Mouse (Mus musculus) CH12.LX (cell line): Measurements from ENCODE around the gene Nhsl1. TPM values are rescaled to one million over a fixed set of nuclear protein-coding genes. Genes with fewer than 3 reads are reported as not detected.

Experiments used
- DNase-seq: peaks from one replicate; pipeline ENCODE4 v3.0.0-alpha.2; 2013; ENCODE audit errors: extremely low read depth
- H3K27ac ChIP-seq: 2 replicates; pipeline ENCODE4 v1.5.1; 2012; ENCODE audit warnings: low read depth, mild to moderate bottlenecking, control low read depth, moderate library complexity; ENCODE audit not compliant: insufficient read depth
- H3K27me3 ChIP-seq: replicated peaks from 2 replicates; pipeline ENCODE3; 2012; ENCODE audit warnings: inconsistent platforms
- H3K36me3 ChIP-seq, 2 experiments: replicated peaks in 1 of 2; 2 replicates each; pipeline versions ENCODE3 to v1.6.1; 2012; ENCODE audit warnings: inconsistent platforms in 1 of 2, low read length in 1 of 2, mild to moderate bottlenecking in 1 of 2, mixed read lengths in 1 of 2, moderate library complexity in 1 of 2; ENCODE audit not compliant: control insufficient read depth in 1 of 2, insufficient read depth in 1 of 2
- H3K4me1 ChIP-seq, 2 experiments: 2 replicates each; pipeline ENCODE4 v1.6.1; 2012; ENCODE audit warnings: inconsistent platforms in 1 of 2, moderate library complexity in 1 of 2; ENCODE audit not compliant: insufficient read depth in 2 of 2, control insufficient read depth in 1 of 2
- H3K4me2 ChIP-seq: 2 replicates; pipeline ENCODE4 v1.6.1; 2012; ENCODE audit warnings: low read depth, mild to moderate bottlenecking, control low read depth; ENCODE audit not compliant: poor library complexity, insufficient read depth, severe bottlenecking
- H3K4me3 ChIP-seq, 3 experiments: fragments of 150-350 bp in 1 of 3; sonication (generic) in 1 of 3; replicated peaks in 1 of 3; 2 replicates each; pipeline versions ENCODE3 to v1.5.1; 2011 to 2012; ENCODE audit warnings: low read depth in 2 of 3, low read length in 2 of 3, mild to moderate bottlenecking in 2 of 3, moderate library complexity in 2 of 3, control low read depth in 1 of 3, improper control_type of control experiment in 1 of 3, inconsistent platforms in 1 of 3, mixed read lengths in 1 of 3; ENCODE audit not compliant: poor library complexity in 1 of 3
- H3K79me2 ChIP-seq: replicated peaks from 2 replicates; pipeline ENCODE4 v1.6.1; 2012; ENCODE audit warnings: mild to moderate bottlenecking, moderate library complexity; ENCODE audit not compliant: control insufficient read depth, poor library complexity, insufficient read depth, severe bottlenecking; ENCODE audit errors: extremely low read depth
- H3K9ac ChIP-seq: 2 replicates; pipeline ENCODE4 v1.6.1; 2012; ENCODE audit warnings: low read depth, mild to moderate bottlenecking, control low read depth, moderate library complexity; ENCODE audit not compliant: insufficient read depth
- H3K9me3 ChIP-seq: replicated peaks from 2 replicates; pipeline ENCODE3; 2012; ENCODE audit warnings: low read length, inconsistent platforms, mixed read lengths
- BHLHE40 ChIP-seq: IDR thresholded peaks from 2 replicates; pipeline ENCODE4 v1.6.1; 2011; ENCODE audit warnings: mild to moderate bottlenecking, low read depth, low read length, improper control_type of control experiment
- CHD1 ChIP-seq: IDR thresholded peaks from 2 replicates; pipeline ENCODE4 v1.6.1; 2012; ENCODE audit warnings: low read depth, low read length, improper control_type of control experiment, inconsistent platforms
- CHD2 ChIP-seq: IDR thresholded peaks from 2 replicates; pipeline ENCODE4 v1.6.1; 2011; ENCODE audit warnings: low read length, improper control_type of control experiment
- CTCF ChIP-seq, 2 experiments: IDR thresholded peaks in 1 of 2; conservative IDR thresholded peaks in 1 of 2; 2 replicates each; pipeline ENCODE4 v1.5.1; 2011 to 2012; ENCODE audit warnings: low read depth in 2 of 2, low read length in 2 of 2, improper control_type of control experiment in 1 of 2, inconsistent platforms in 1 of 2, mild to moderate bottlenecking in 1 of 2, moderate library complexity in 1 of 2
- E2F4 ChIP-seq: IDR thresholded peaks from 2 replicates; pipeline ENCODE4 v1.6.1; 2011; ENCODE audit warnings: low read depth, low read length, improper control_type of control experiment; ENCODE audit not compliant: insufficient replicate concordance
- ELF1 ChIP-seq: IDR thresholded peaks from 2 replicates; pipeline ENCODE4 v1.6.1; 2014; ENCODE audit warnings: low read depth, mild to moderate bottlenecking, inconsistent platforms, low read length, improper control_type of control experiment
- EP300 ChIP-seq: IDR thresholded peaks from 2 replicates; pipeline ENCODE4 v1.6.1; 2011; ENCODE audit warnings: low read length, improper control_type of control experiment
- ETS1 ChIP-seq: conservative IDR thresholded peaks from 2 replicates; pipeline ENCODE4 v1.6.1; 2012; ENCODE audit warnings: low read depth, mild to moderate bottlenecking, inconsistent platforms, low read length, improper control_type of control experiment, moderate library complexity
- HCFC1 ChIP-seq: IDR thresholded peaks from 2 replicates; pipeline ENCODE4 v1.6.1; 2012; ENCODE audit warnings: low read depth, mild to moderate bottlenecking, inconsistent platforms, low read length, improper control_type of control experiment
- IRF4 ChIP-seq: IDR thresholded peaks from 2 replicates; pipeline ENCODE4 v1.6.1; 2014; ENCODE audit warnings: low read depth, mild to moderate bottlenecking, inconsistent platforms, low read length, improper control_type of control experiment
- JUN ChIP-seq: IDR thresholded peaks from 2 replicates; pipeline ENCODE4 v1.6.1; 2011; ENCODE audit warnings: low read depth, mild to moderate bottlenecking, low read length, improper control_type of control experiment, moderate library complexity; ENCODE audit not compliant: insufficient read depth
- JUND ChIP-seq: conservative IDR thresholded peaks from 2 replicates; pipeline ENCODE4 v1.6.1; 2011; ENCODE audit warnings: low read depth, low read length, improper control_type of control experiment
- KAT2A ChIP-seq: IDR thresholded peaks from 2 replicates; pipeline ENCODE4 v1.6.1; 2012; ENCODE audit warnings: low read length, improper control_type of control experiment, inconsistent platforms; ENCODE audit not compliant: insufficient replicate concordance
- MAFK ChIP-seq: IDR thresholded peaks from 2 replicates; pipeline ENCODE4 v1.6.1; 2011; ENCODE audit warnings: low read length, improper control_type of control experiment; ENCODE audit not compliant: insufficient replicate concordance
- MAX ChIP-seq: IDR thresholded peaks from 2 replicates; pipeline ENCODE4 v1.6.1; 2011; ENCODE audit warnings: low read length, improper control_type of control experiment
- MAZ ChIP-seq: IDR thresholded peaks from 2 replicates; pipeline ENCODE4 v1.6.1; 2012; ENCODE audit warnings: low read depth, mild to moderate bottlenecking, inconsistent platforms, low read length, improper control_type of control experiment, moderate library complexity
- NELFE ChIP-seq: IDR thresholded peaks from 2 replicates; pipeline ENCODE4 v1.6.1; 2011; ENCODE audit warnings: low read depth, low read length, improper control_type of control experiment
- PAX5 ChIP-seq: IDR thresholded peaks from 2 replicates; pipeline ENCODE4 v1.6.1; 2012; ENCODE audit warnings: low read length, inconsistent platforms, mixed read lengths
- POLR2A ChIP-seq: IDR thresholded peaks from 2 replicates; pipeline ENCODE4 v1.6.1; 2011; ENCODE audit warnings: low read depth, mild to moderate bottlenecking, improper control_type of control experiment, low read length
- POLR2AphosphoS2 ChIP-seq: IDR thresholded peaks from 2 replicates; pipeline ENCODE4 v1.6.1; 2011; ENCODE audit warnings: low read depth, low read length, improper control_type of control experiment
- SIN3A ChIP-seq: IDR thresholded peaks from 2 replicates; pipeline ENCODE4 v1.6.1; 2012; ENCODE audit warnings: low read length, improper control_type of control experiment, inconsistent platforms
- SMC3 ChIP-seq: IDR thresholded peaks from 2 replicates; pipeline ENCODE4 v1.6.1; 2011; ENCODE audit warnings: low read depth, low read length, improper control_type of control experiment
- ZNF384 ChIP-seq: IDR thresholded peaks from 2 replicates; pipeline ENCODE4 v1.6.1; 2012; ENCODE audit warnings: low read depth, low read length, improper control_type of control experiment, inconsistent platforms
- dilution Hi-C: fragments of 300-500 bp; cut with MboI; formaldehyde crosslinking; loops from 2 replicates; pipeline ENCODE4 v1.14.3; 2020; ENCODE audit warnings: low sequenced_read_pairs; ENCODE audit not compliant: extremely low pct_unique_long_range_greater_than_20kb, extremely low pct_ligation_motif_present
- in situ Hi-C: fragments of 300-500 bp; cut with MboI; formaldehyde crosslinking; loops from 3 replicates; pipeline ENCODE4 v1.14.3; 2019; ENCODE audit warnings: low sequenced_read_pairs, low pct_ligation_motif_present, low pct_unique_long_range_greater_than_20kb, mixed read lengths
- polyA plus RNA-seq: library from polyadenylated mRNA; unstranded; fragments of >175 nt; gene quantifications from 2 replicates; pipeline ENCODE4 v1.2.1, GENCODE M21; 2012; ENCODE audit warnings: low read depth; ENCODE audit not compliant: insufficient read length
- total RNA-seq, 2 experiments: library from RNA; depleted of rRNA; stranded (reverse); fragments of 300-350 nt in 1 of 2; fragments of >200 nt in 1 of 2; gene quantifications; 2 replicates each; pipeline ENCODE4 v1.2.3; 2012 to 2014

Nhsl1 gene
- total and polyA plus RNA-seq, 3 experiments, result 0.13 to 0.19 (median 0.15) TPM

DNA sequence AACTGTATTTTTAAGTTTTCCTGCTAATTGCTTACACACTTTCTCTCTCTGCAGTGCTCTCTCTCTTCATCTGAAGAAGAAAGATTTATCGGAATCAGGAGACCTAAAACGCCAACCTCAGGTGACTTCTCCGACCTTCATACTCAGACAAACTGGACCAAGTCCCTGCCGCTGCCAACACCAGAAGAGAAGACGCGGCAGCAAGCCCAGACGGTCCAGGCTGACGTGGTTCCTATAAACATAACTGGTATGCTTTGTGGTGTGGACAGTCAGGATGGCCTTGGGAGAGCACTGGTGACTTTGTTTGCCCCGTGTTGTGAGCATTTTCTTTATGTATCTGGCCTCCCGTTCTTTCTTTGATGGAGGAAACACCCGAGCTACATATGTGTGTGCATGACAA lies 192.7 kb downstream of the Nhsl1 start:
- Histone ChIP-seq H3K4me3 (no peak overlapping the region), H3K4me2 (no peak overlapping the region), H3K9me3 (no peaks in the 10 kb centered on the region), H3K4me1 (peaks cover 0 to 2% of the 10 kb centered on the region in 2 experiments; a peak in 1 of 4 replicates), H3K9ac (no peak overlapping the region), H3K79me2 (no peaks in the 10 kb centered on the region), H3K27ac (no peak overlapping the region), H3K27me3 (no peaks in the 10 kb centered on the region), H3K36me3 (no peaks in the 10 kb centered on the region)
- no peak for TF ChIP-seq E2F4
- no peak for TF ChIP-seq MAX
- TF ChIP-seq NELFE, result no peak
- TF ChIP-seq ZNF384, result no peak
- TF ChIP-seq MAFK, result no peak
- TF ChIP-seq CHD2, result no peak
- TF ChIP-seq IRF4, result no peak
- no peak for TF ChIP-seq ETS1
- TF ChIP-seq ELF1, result no peak
- no peak for TF ChIP-seq SIN3A
- TF ChIP-seq KAT2A, result no peak
- dilution Hi-C loops, result no loop called here
- in situ Hi-C loops, result no loop called here
- DNase-seq, result no peak

DNA sequence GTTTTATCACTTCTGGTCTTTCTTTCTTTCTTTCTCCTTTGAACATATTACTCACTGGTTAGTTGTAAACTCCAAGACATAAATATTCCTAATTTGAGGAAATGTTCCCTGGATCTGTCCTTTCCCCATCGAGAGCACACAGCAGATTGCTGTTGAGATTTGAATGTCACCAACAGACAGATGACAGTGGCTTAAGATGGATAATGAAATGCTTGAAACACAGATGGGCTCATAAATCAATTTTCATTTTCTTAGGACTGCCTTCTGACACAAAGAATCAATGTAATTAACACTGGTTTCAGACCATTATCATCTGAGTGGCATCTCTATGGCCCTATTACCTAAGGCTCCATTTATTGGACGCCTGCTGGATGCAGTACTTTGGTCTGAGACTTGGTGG lies 203.8 kb downstream of the Nhsl1 start:
- H3K36me3 ChIP-seq, result no peaks in the 10 kb centered on the region
- no peaks in the 10 kb centered on the region for H3K4me1 ChIP-seq
- H3K4me3 ChIP-seq, result no peak overlapping the region
- no peak overlapping the region for H3K9ac ChIP-seq
- H3K9me3 ChIP-seq, result no peaks in the 10 kb centered on the region
- dilution Hi-C loops (no loop called here), in situ Hi-C loops (no loop called here)
- no peak overlapping the region for H3K4me2 ChIP-seq
- DNase-seq, result no peak
- H3K27me3 ChIP-seq, result no peaks in the 10 kb centered on the region
- no peak for TF ChIP-seq CHD1
- no peak for TF ChIP-seq SMC3
- TF ChIP-seq ELF1, result no peak
- no peak for TF ChIP-seq HCFC1
- no peak for TF ChIP-seq EP300
- TF ChIP-seq JUND, result no peak
- no peak for TF ChIP-seq CTCF (conservative IDR thresholded peaks at IDR 0.05 in 1 of 2, IDR thresholded peaks at IDR 0.05 in 1 of 2; ENCODE audit: low read depth in 2 of 2, low read length in 2 of 2)
- no peak for TF ChIP-seq PAX5
- no peak for TF ChIP-seq E2F4
- no peak for TF ChIP-seq KAT2A
- no peak for TF ChIP-seq POLR2AphosphoS2
- no peak for TF ChIP-seq IRF4
- TF ChIP-seq MAZ, result no peak
- TF ChIP-seq BHLHE40, result no peak
- no peak for TF ChIP-seq POLR2A
- no peak for TF ChIP-seq CHD2
- no peak for TF ChIP-seq JUN
- TF ChIP-seq SIN3A, result no peak
- H3K27ac ChIP-seq, result no peak overlapping the region
- H3K79me2 ChIP-seq, result no peaks in the 10 kb centered on the region
